Mouse (Mus musculus) midbrain, embryonic 12.5 days (tissue): ENCODE results near the gene Spock2. TPM values are rescaled to one million over a fixed set of nuclear protein-coding genes. Genes with fewer than 3 reads are reported as not detected.
"Not testable (repeated sequence)": the region's sequence is repeated elsewhere in the genome, so short reads cannot be mapped to it uniquely, and the experiment has no call there.

Experiments used
- ATAC-seq: fragments of 200-750 bp; cut with Nextera tagmentation; 2 replicates; pipeline ENCODE4 v1.8.0; 2017; ENCODE audit warnings: low read depth, moderate TSS enrichment, moderate library complexity; ENCODE audit not compliant: low FRiP score
- H3K27ac ChIP-seq: fragments of 300-500 bp; sonication (generic); replicated peaks from 2 replicates; pipeline ENCODE4 v1.5.1; 2016; ENCODE audit warnings: mild to moderate bottlenecking
- H3K27me3 ChIP-seq: fragments of 300-500 bp; sonication (generic); 2 replicates; pipeline ENCODE4 v1.6.1; 2016; ENCODE audit warnings: mild to moderate bottlenecking
- H3K36me3 ChIP-seq: fragments of 300-500 bp; sonication (generic); 2 replicates; pipeline ENCODE4 v1.6.1; 2016
- H3K4me1 ChIP-seq: fragments of 300-500 bp; sonication (generic); 2 replicates; pipeline ENCODE4 v1.6.1; 2016
- H3K4me2 ChIP-seq: fragments of 300-500 bp; sonication (generic); replicated peaks from 2 replicates; pipeline ENCODE4 v1.6.1; 2016; ENCODE audit warnings: mild to moderate bottlenecking, moderate library complexity
- H3K4me3 ChIP-seq: fragments of 300-500 bp; sonication (generic); 2 replicates; pipeline ENCODE4 v1.5.1; 2016; ENCODE audit warnings: mild to moderate bottlenecking
- H3K9ac ChIP-seq: fragments of 300-500 bp; sonication (generic); replicated peaks from 2 replicates; pipeline ENCODE4 v1.6.1; 2016; ENCODE audit warnings: mild to moderate bottlenecking, moderate library complexity
- H3K9me3 ChIP-seq: fragments of 300-500 bp; sonication (generic); 2 replicates; pipeline ENCODE4 v1.6.1; 2016; ENCODE audit warnings: mild to moderate bottlenecking
- WGBS: fragments of 180-500 bp; shearing (Covaris S2); methylation state at CpG from one replicate; pipeline ENCODE4 v1.1.7; 2016; 5-methylcytosine and 5-hydroxymethylcytosine counted together
- polyA plus RNA-seq: library from polyadenylated mRNA; unstranded; fragments of >200 nt; fragmentation: Nextera tagmentation; extraction: Ambion mirVana; gene quantifications from 2 replicates; pipeline ENCODE4 v1.2.1, GENCODE M21; 2016

Gene Spock2
- polyA plus RNA-seq, 1 experiment from 2014 or later, result 23.8 TPM

GRCm38 (mm10) chr10:60130504-60130903 lies 24.5 kb downstream of the Spock2 start:
- no peak for ATAC-seq
- no peaks in the 10 kb centered on the region for H3K9me3 ChIP-seq
- no peak overlapping the region for H3K9ac ChIP-seq
- no peak overlapping the region for H3K4me3 ChIP-seq
- H3K36me3 ChIP-seq, result 0 out of 2 replicates have a peak, but pooled peaks cover 6% of the 10 kb centered on the region
- peaks cover 6% of the 10 kb centered on the region for H3K4me1 ChIP-seq
- H3K4me2 ChIP-seq, result no peak overlapping the region
- peaks cover 10% of the 10 kb centered on the region for H3K27me3 ChIP-seq
- WGBS, result 88% methylated on average over 4 of the region's 4 CpGs
- no peak overlapping the region for H3K27ac ChIP-seq

- H3K27ac ChIP-seq, result no peak overlapping the region
- H3K36me3 ChIP-seq, result 0 out of 2 replicates have a peak, but pooled peaks cover 6% of the 10 kb centered on the region
- H3K27me3 ChIP-seq, result peaks cover 3% of the 10 kb centered on the region; the same call in 1 of the 2 replicates
- H3K4me3 ChIP-seq, result no peak overlapping the region
- H3K9ac ChIP-seq, result no peak overlapping the region
- no peaks in the 10 kb centered on the region for H3K9me3 ChIP-seq
- no peak overlapping the region for H3K4me2 ChIP-seq
- WGBS, result 37% methylated on average over 6 of the region's 6 CpGs
- no peaks in the 10 kb centered on the region for H3K4me1 ChIP-seq
- ATAC-seq, result no peak
Measured at GRCm38 (mm10) chr10:60133501-60133900, 27.5 kb downstream of the Spock2 start.

- 50% methylated on average over 9 of the region's 9 CpGs for WGBS
- ATAC-seq, result no peak
- H3K27ac ChIP-seq, result no peak overlapping the region
Measured at GRCm38 (mm10) chr10:60134201-60134600, 28.2 kb downstream of the Spock2 start.

GRCm38 (mm10) chr10:60136010-60136409 lies 30.0 kb downstream of the Spock2 start:
- not testable (repeated sequence) for H3K4me3 ChIP-seq, H3K36me3 ChIP-seq, H3K4me1 ChIP-seq, H3K27ac ChIP-seq, H3K9ac ChIP-seq, H3K4me2 ChIP-seq, H3K9me3 ChIP-seq, H3K27me3 ChIP-seq, ATAC-seq
- WGBS, result 62% methylated on average over 1 of the region's 1 CpGs

More at GRCm38 (mm10) chr10:60134201-60134600, 28.2 kb downstream of the Spock2 start:
- H3K4me1 ChIP-seq, result no peaks in the 10 kb centered on the region
- H3K9me3 ChIP-seq, result no peaks in the 10 kb centered on the region
- no peak overlapping the region for H3K4me3 ChIP-seq
- H3K36me3 ChIP-seq, result 0 out of 2 replicates have a peak, but pooled peaks cover 6% of the 10 kb centered on the region
- H3K4me2 ChIP-seq, result no peak overlapping the region
- no peak overlapping the region for H3K9ac ChIP-seq
- H3K27me3 ChIP-seq, result peaks cover 3% of the 10 kb centered on the region; the same call in 1 of the 2 replicates

- Histone ChIP-seq H3K4me2 (no peak overlapping the region), H3K4me1 (no peaks in the 10 kb centered on the region), H3K36me3 (no peaks in the 10 kb centered on the region), H3K9me3 (no peaks in the 10 kb centered on the region), H3K27ac (no peak overlapping the region), H3K27me3 (peaks cover 3% of the 10 kb centered on the region; the same call in 1 of the 2 replicates), H3K9ac (no peak overlapping the region), H3K4me3 (no peak overlapping the region)
- 76% methylated on average over 7 of the region's 7 CpGs for WGBS
- no peak for ATAC-seq
Measured at GRCm38 (mm10) chr10:60136935-60137334, 30.9 kb downstream of the Spock2 start.

- no peak overlapping the region for H3K4me3 ChIP-seq
- no peak overlapping the region for H3K4me2 ChIP-seq
- no peaks in the 10 kb centered on the region for H3K9me3 ChIP-seq
- H3K27me3 ChIP-seq, result peaks cover 3% of the 10 kb centered on the region; the same call in 1 of the 2 replicates
- no peak for ATAC-seq
- H3K4me1 ChIP-seq, result no peaks in the 10 kb centered on the region
- no peak overlapping the region for H3K27ac ChIP-seq
- 90% methylated on average over 5 of the region's 5 CpGs for WGBS
- H3K9ac ChIP-seq, result no peak overlapping the region
- no peaks in the 10 kb centered on the region for H3K36me3 ChIP-seq
Measured at GRCm38 (mm10) chr10:60138680-60139079, 32.7 kb downstream of the Spock2 start.

- H3K27me3 ChIP-seq, result no peaks in the 10 kb centered on the region
- H3K36me3 ChIP-seq, result no peaks in the 10 kb centered on the region
- 89% methylated on average over 4 of the region's 4 CpGs for WGBS
- H3K27ac ChIP-seq, result no peak overlapping the region
- H3K9ac ChIP-seq, result no peak overlapping the region
- H3K4me3 ChIP-seq, result no peak overlapping the region
- H3K4me1 ChIP-seq, result no peaks in the 10 kb centered on the region
- H3K9me3 ChIP-seq, result no peaks in the 10 kb centered on the region
- no peak overlapping the region for H3K4me2 ChIP-seq
- ATAC-seq, result no peak
Measured at GRCm38 (mm10) chr10:60140751-60141150, 34.7 kb downstream of the Spock2 start.

GRCm38 (mm10) chr10:60141656-60142160 lies 35.7 kb downstream of the Spock2 start:
- 88% methylated on average over 3 of the region's 3 CpGs for WGBS
- no peak for ATAC-seq

GRCm38 (mm10) chr10:60147510-60148047 lies 41.6 kb downstream of the Spock2 start:
- not testable (repeated sequence) for H3K9ac ChIP-seq, H3K4me2 ChIP-seq, H3K4me3 ChIP-seq, H3K27ac ChIP-seq, H3K4me1 ChIP-seq, H3K27me3 ChIP-seq, ATAC-seq, H3K36me3 ChIP-seq, H3K9me3 ChIP-seq
- whole genome bisulfite sequencing, result 65% methylated on average over 10 of the region's 10 CpGs

More at GRCm38 (mm10) chr10:60141656-60142160, 35.7 kb downstream of the Spock2 start:
- Histone ChIP-seq H3K4me2 (no peak overlapping the region), H3K9me3 (no peaks in the 10 kb centered on the region), H3K27ac (no peak overlapping the region), H3K4me1 (no peaks in the 10 kb centered on the region), H3K4me3 (no peak overlapping the region), H3K9ac (no peak overlapping the region), H3K27me3 (no peaks in the 10 kb centered on the region), H3K36me3 (no peaks in the 10 kb centered on the region)

GRCm38 (mm10) chr10:60148087-60148486 lies 42.1 kb downstream of the Spock2 start:
- H3K4me2 ChIP-seq, result no peak overlapping the region
- H3K9ac ChIP-seq, result no peak overlapping the region
- no peak overlapping the region for H3K4me3 ChIP-seq
- H3K4me1 ChIP-seq, result no peaks in the 10 kb centered on the region
- WGBS, result 4% methylated on average over 5 of the region's 5 CpGs
- H3K27me3 ChIP-seq, result 0 out of 2 replicates have a peak, but pooled peaks cover 5% of the 10 kb centered on the region
- H3K36me3 ChIP-seq, result no peaks in the 10 kb centered on the region
- no peaks in the 10 kb centered on the region for H3K9me3 ChIP-seq
- no peak overlapping the region for H3K27ac ChIP-seq
- no peak for ATAC-seq

GRCm38 (mm10) chr10:60151107-60151663 lies 45.2 kb downstream of the Spock2 start:
- 69% methylated on average over 6 of the region's 6 CpGs for WGBS
- Histone ChIP-seq H3K4me3 (no peak overlapping the region), H3K27ac (no peak overlapping the region), H3K36me3 (no peaks in the 10 kb centered on the region), H3K27me3 (0 out of 2 replicates have a peak, but pooled peaks cover 5% of the 10 kb centered on the region), H3K4me1 (no peaks in the 10 kb centered on the region), H3K9me3 (no peaks in the 10 kb centered on the region), H3K4me2 (no peak overlapping the region), H3K9ac (no peak overlapping the region)
- ATAC-seq, result no peak

GRCm38 (mm10) chr10:60156016-60156415 lies 50.0 kb downstream of the Spock2 start:
- no peak overlapping the region for H3K4me2 ChIP-seq
- H3K27ac ChIP-seq, result no peak overlapping the region
- no peaks in the 10 kb centered on the region for H3K9me3 ChIP-seq
- H3K4me1 ChIP-seq, result no peaks in the 10 kb centered on the region
- H3K4me3 ChIP-seq, result no peak overlapping the region
- 0 out of 2 replicates have a peak, but pooled peaks cover 5% of the 10 kb centered on the region for H3K27me3 ChIP-seq
- H3K9ac ChIP-seq, result no peak overlapping the region
- ATAC-seq, result no peak
- H3K36me3 ChIP-seq, result no peaks in the 10 kb centered on the region
